Mouse (Mus musculus) C2C12 (cell line): ENCODE measurements at regions not wholly inside any gene's neighbourhood (a gene's known extent, or its start where the extent isn't known, plus 50 kb on each side); places are given as distances from the start of the nearest gene placed in this dataset.

Experiments
- CEBPB ChIP-seq: IDR thresholded peaks from one replicate; pipeline ENCODE4 v1.6.1; 2011; ENCODE audit warnings: low read depth, mild to moderate bottlenecking, control low read depth, moderate library complexity
- CTCF ChIP-seq: IDR thresholded peaks from one replicate; pipeline ENCODE4 v1.5.1; 2011; ENCODE audit not compliant: control insufficient read depth, insufficient read depth, insufficient read length
- FOSL1 ChIP-seq: IDR thresholded peaks from one replicate; pipeline ENCODE4 v1.8.0; 2011; ENCODE audit warnings: mild to moderate bottlenecking, low read length; ENCODE audit not compliant: poor library complexity, insufficient read depth, severe bottlenecking
- MAX ChIP-seq: IDR thresholded peaks from one replicate; pipeline ENCODE4 v1.6.1; 2011; ENCODE audit warnings: mild to moderate bottlenecking, control low read depth
- MYOD1 ChIP-seq: IDR thresholded peaks from one replicate; pipeline ENCODE4 v1.6.1; 2011; ENCODE audit warnings: low read depth; ENCODE audit not compliant: control insufficient read depth, insufficient read length
- MYOG ChIP-seq: IDR thresholded peaks from one replicate; pipeline ENCODE4 v1.6.1; 2011; ENCODE audit not compliant: control insufficient read depth, insufficient read length; ENCODE audit errors: extremely low read depth
- USF1 ChIP-seq: IDR thresholded peaks from one replicate; pipeline ENCODE4 v1.6.1; 2011; ENCODE audit warnings: low read depth, mild to moderate bottlenecking, control low read depth, moderate library complexity

DNA sequence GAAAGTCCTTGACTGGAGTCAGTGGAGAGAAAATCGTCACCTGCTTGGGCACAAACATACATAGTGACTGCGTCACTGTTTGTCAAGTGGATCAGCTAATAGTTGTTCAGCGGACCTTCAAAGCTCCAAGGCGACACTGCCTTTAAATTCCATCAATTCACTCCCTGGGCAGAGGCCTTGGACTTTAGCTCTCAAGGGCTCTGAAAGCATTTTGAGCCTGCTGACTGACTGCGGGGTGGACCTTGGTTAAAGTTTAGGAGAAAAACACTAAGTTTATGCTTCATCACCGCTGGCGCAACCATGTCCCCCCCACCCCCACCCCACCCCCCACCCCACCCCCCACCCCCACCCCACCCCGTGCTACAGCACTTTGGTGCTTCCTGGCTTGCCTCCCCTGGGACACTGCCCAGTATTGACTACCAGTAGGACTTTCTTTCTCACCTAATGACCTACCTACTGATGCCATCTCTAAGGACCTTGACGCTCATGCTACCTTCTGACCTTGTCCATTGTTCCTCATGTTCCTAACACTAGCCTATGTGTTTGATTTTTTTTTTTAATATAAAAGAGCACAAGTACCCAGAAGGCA, 1132.3 kb downstream of the Gsdmc2 start:
- TF ChIP-seq MYOD1: no peak
- TF ChIP-seq CTCF: no peak
- no peak for TF ChIP-seq MYOG
- TF ChIP-seq USF1: no peak
- no peak for TF ChIP-seq MAX
- no peak for TF ChIP-seq FOSL1
- no peak for TF ChIP-seq CEBPB
